Mouse (Mus musculus): ENCODE measurements around the gene Cd4. TPM values are rescaled to one million over a fixed set of nuclear protein-coding genes. Genes with fewer than 3 reads are reported as not detected.

The Cd4 gene
- total and polyA plus RNA-seq, 2 experiments from 2014 or later = 0.25 to 2.8 TPM

GRCm38 (mm10) chr6:124861266-124861665, 26.8 kb downstream of the Cd4 start:
- Histone ChIP-seq H3K9ac (replicated peaks; ENCODE audit: low read length, poor library complexity, severe bottlenecking) (0 out of 2 replicates have a peak overlapping the region, but pooled peaks have one; percentile 93), H3K4me3 (ENCODE audit: low read depth, low read length) (peak overlapping the region; percentile 72; the same call in 1 of the 2 replicates), H3K27ac (ENCODE audit: low read depth, low read length) (peak overlapping the region; percentile 97; the same call in 1 of the 2 replicates), H3K27me3 (ENCODE audit: insufficient read depth, low read length) (no peaks in the 10 kb centered on the region), H3K4me1 (ENCODE audit: insufficient read depth, low read length) (peaks cover 32% of the 10 kb centered on the region), H3K4me2 (ENCODE audit: low read depth, low read length, poor library complexity, severe bottlenecking) (peak overlapping the region; percentile 75), H3K36me3 (ENCODE audit: insufficient read depth, low read length) (peaks cover 7% of the 10 kb centered on the region; the same call in 1 of the 2 replicates), H3K9me3 (ENCODE audit: low read length) (no peaks in the 10 kb centered on the region)
- 78% methylated on average over 19 of the region's 19 CpGs for WGBS
- DNase-seq (ENCODE audit: low spot score) (no peak), ATAC-seq (ENCODE audit: low FRiP score) (no peak)
- TF ChIP-seq CTCF (IDR thresholded peaks at IDR 0.05) = no peak

GRCm38 (mm10) chr6:124860511-124860910, 27.5 kb downstream of the Cd4 start:
- peaks cover 7% of the 10 kb centered on the region; the same call in 1 of the 2 replicates for H3K36me3 ChIP-seq (ENCODE audit: insufficient read depth, low read length)
- DNase-seq (ENCODE audit: low spot score) (no peak), ATAC-seq (ENCODE audit: low FRiP score) (no peak)
- H3K9me3 ChIP-seq (ENCODE audit: low read length) = no peaks in the 10 kb centered on the region
- no peaks in the 10 kb centered on the region for H3K27me3 ChIP-seq (ENCODE audit: insufficient read depth, low read length)
- peak overlapping the region; percentile 36; the same call in 1 of the 2 replicates for H3K9ac ChIP-seq (replicated peaks; ENCODE audit: low read length, poor library complexity, severe bottlenecking)
- peak overlapping the region; percentile 34; the same call in 1 of the 2 replicates for H3K4me2 ChIP-seq (ENCODE audit: low read depth, low read length, poor library complexity, severe bottlenecking)
- peaks cover 32% of the 10 kb centered on the region for H3K4me1 ChIP-seq (ENCODE audit: insufficient read depth, low read length)
- H3K27ac ChIP-seq (ENCODE audit: low read depth, low read length) = peak overlapping the region; percentile 80; the same call in 1 of the 2 replicates
- TF ChIP-seq CTCF (IDR thresholded peaks at IDR 0.05) = no peak
- no peak overlapping the region; the same call in 1 of the 2 replicates for H3K4me3 ChIP-seq (ENCODE audit: low read depth, low read length)
- 69% methylated on average over 9 of the region's 9 CpGs for WGBS

- Histone ChIP-seq H3K9ac (replicated peaks; ENCODE audit: low read length, poor library complexity, severe bottlenecking) (peak overlapping the region; percentile 5; the same call in 1 of the 2 replicates), H3K4me1 (ENCODE audit: insufficient read depth, low read length) (peaks cover 25% of the 10 kb centered on the region), H3K27ac (ENCODE audit: low read depth, low read length) (peak overlapping the region; percentile 80), H3K4me2 (ENCODE audit: low read depth, low read length, poor library complexity, severe bottlenecking) (peak overlapping the region; percentile 34), H3K4me3 (ENCODE audit: low read depth, low read length) (0 out of 2 replicates have a peak overlapping the region, but pooled peaks have one; percentile 1), H3K36me3 (ENCODE audit: insufficient read depth, low read length) (peaks cover 9% of the 10 kb centered on the region; the same call in 1 of the 2 replicates), H3K9me3 (ENCODE audit: low read length) (no peaks in the 10 kb centered on the region), H3K27me3 (ENCODE audit: insufficient read depth, low read length) (no peaks in the 10 kb centered on the region)
- 7% methylated on average over 12 of the region's 12 CpGs for WGBS
- no peak for ATAC-seq (ENCODE audit: low FRiP score)
- TF ChIP-seq CTCF (IDR thresholded peaks at IDR 0.05) = peak; percentile 90
- peak; percentile 88 for DNase-seq (ENCODE audit: low spot score)
Observed at GRCm38 (mm10) chr6:124859725-124860124, 28.3 kb downstream of the Cd4 start.

- Histone ChIP-seq H3K4me3 (ENCODE audit: low read depth, low read length) (no peak overlapping the region), H3K36me3 (ENCODE audit: insufficient read depth, low read length) (peaks cover 11% of the 10 kb centered on the region; the same call in 1 of the 2 replicates), H3K27me3 (ENCODE audit: insufficient read depth, low read length) (no peaks in the 10 kb centered on the region), H3K4me1 (ENCODE audit: insufficient read depth, low read length) (peaks cover 24% of the 10 kb centered on the region), H3K27ac (ENCODE audit: low read depth, low read length) (peak overlapping the region; percentile 99; the same call in 1 of the 2 replicates), H3K9me3 (ENCODE audit: low read length) (no peaks in the 10 kb centered on the region), H3K4me2 (ENCODE audit: low read depth, low read length, poor library complexity, severe bottlenecking) (no peak overlapping the region), H3K9ac (replicated peaks; ENCODE audit: low read length, poor library complexity, severe bottlenecking) (no peak overlapping the region)
- ATAC-seq (ENCODE audit: low FRiP score) (no peak), DNase-seq (ENCODE audit: low spot score) (no peak)
- no peak for TF ChIP-seq CTCF (IDR thresholded peaks at IDR 0.05)
- WGBS = 77% methylated on average over 27 of the region's 28 CpGs
Observed at GRCm38 (mm10) chr6:124858561-124859318, 29.3 kb downstream of the Cd4 start.

GRCm38 (mm10) chr6:124857840-124858530, 30.0 kb downstream of the Cd4 start:
- no peak for ATAC-seq (ENCODE audit: low FRiP score)
- no peak for TF ChIP-seq CTCF (IDR thresholded peaks at IDR 0.05)
- H3K27me3 ChIP-seq (ENCODE audit: insufficient read depth, low read length) = no peaks in the 10 kb centered on the region
- H3K4me1 ChIP-seq (ENCODE audit: insufficient read depth, low read length) = peaks cover 24% of the 10 kb centered on the region
- peak overlapping the region; percentile 67 for H3K4me3 ChIP-seq (ENCODE audit: low read depth, low read length)
- no peak for DNase-seq (ENCODE audit: low spot score)
- peak overlapping the region; percentile 99 for H3K27ac ChIP-seq (ENCODE audit: low read depth, low read length)
- H3K4me2 ChIP-seq (ENCODE audit: low read depth, low read length, poor library complexity, severe bottlenecking) = peak overlapping the region; percentile 86
- WGBS = 16% methylated on average over 26 of the region's 26 CpGs
- peaks cover 16% of the 10 kb centered on the region for H3K36me3 ChIP-seq (ENCODE audit: insufficient read depth, low read length)
- peak overlapping the region; percentile 95 for H3K9ac ChIP-seq (replicated peaks; ENCODE audit: low read length, poor library complexity, severe bottlenecking)
- no peaks in the 10 kb centered on the region for H3K9me3 ChIP-seq (ENCODE audit: low read length)

All from midbrain, postnatal 0 days (tissue).